Mouse (Mus musculus): ENCODE measurements around the gene Tmem131. TPM values are rescaled to one million over a fixed set of nuclear protein-coding genes. Genes with fewer than 3 reads are reported as not detected.
"Not testable (repeated sequence)": the region's sequence is repeated elsewhere in the genome, so short reads cannot be mapped to it uniquely, and the experiment has no call there.

The Tmem131 gene
- polyA plus RNA-seq, 1 experiment = 169 TPM

DNA sequence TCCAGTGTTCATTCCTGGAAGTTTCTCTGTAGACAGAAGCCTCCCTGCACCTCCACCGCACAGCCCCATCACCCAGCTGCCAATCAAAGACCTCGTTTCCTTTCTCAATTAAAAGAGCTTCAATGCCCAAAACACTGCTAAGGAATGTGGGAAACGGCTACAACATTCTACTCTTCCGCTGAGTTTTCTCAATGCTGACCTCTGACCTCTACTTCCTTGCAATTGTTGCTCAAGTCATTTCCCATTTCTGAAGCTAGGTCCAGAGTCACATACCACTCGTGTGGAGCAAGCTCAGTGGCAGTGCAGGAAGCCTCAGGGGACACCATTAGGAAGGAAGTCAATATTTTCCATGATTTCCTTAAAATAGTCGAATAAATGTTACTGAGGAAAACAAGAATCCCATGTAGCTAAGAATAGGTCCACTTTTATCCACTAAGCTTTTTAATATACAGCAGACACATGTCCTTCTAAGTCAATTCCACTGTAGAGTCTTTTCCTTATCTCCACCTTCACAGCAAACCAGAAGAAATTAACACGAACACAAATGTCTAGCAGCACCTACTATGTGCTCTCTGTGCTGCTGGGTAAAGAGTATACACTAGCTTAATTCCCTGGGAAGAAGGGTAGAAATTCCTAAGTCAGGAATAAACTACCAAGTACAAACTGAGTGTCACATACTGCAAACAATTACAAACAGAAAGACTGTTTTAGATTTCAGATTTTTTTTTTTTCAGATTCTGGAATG lies 28.8 kb downstream of the Tmem131 start:
- WGBS = 46% methylated on average over 7 of the region's 7 CpGs
- peaks cover 17% of the 10 kb centered on the region; the same call in 1 of the 2 replicates for H3K4me1 ChIP-seq (ENCODE audit: control insufficient read depth, insufficient read depth, low read length)
- H3K4me3 ChIP-seq (ENCODE audit: insufficient read depth, low read depth, low read length) = no peak overlapping the region
- no peak for TF ChIP-seq CTCF (IDR thresholded peaks at IDR 0.05; ENCODE audit: insufficient read depth, low read depth, low read length)
- no peak for TF ChIP-seq POLR2A (IDR thresholded peaks at IDR 0.05; ENCODE audit: insufficient read depth, low read depth, low read length)
- no peak overlapping the region for H3K27ac ChIP-seq (ENCODE audit: insufficient read depth, low read depth, low read length)

DNA sequence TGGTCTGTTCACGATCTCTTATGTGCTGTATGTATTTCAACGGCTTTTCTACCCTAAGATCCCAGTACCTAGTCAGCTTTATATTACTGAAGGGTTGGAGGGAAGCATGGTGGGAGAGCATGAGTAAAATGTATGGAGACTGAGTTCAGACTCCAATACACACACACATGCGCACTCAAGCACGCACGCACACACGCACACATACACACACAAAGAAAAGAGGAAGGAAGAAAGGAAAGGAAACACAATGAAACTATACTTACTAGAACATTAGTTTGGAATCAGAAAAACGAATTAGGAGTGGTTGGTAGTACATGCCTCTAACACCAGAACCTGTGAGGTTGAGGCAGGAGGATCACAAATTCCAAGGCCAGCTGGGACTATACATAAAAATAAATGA lies 29.7 kb downstream of the Tmem131 start:
- 93% methylated on average over 7 of the region's 7 CpGs for WGBS
- no peak overlapping the region for H3K4me3 ChIP-seq (ENCODE audit: insufficient read depth, low read depth, low read length)
- TF ChIP-seq POLR2A (IDR thresholded peaks at IDR 0.05; ENCODE audit: insufficient read depth, low read depth, low read length) (no peak), CTCF (IDR thresholded peaks at IDR 0.05; ENCODE audit: insufficient read depth, low read depth, low read length) (no peak)
- H3K27ac ChIP-seq (ENCODE audit: insufficient read depth, low read depth, low read length) = no peak overlapping the region
- peaks cover 16% of the 10 kb centered on the region; the same call in 1 of the 2 replicates for H3K4me1 ChIP-seq (ENCODE audit: control insufficient read depth, insufficient read depth, low read length)

DNA sequence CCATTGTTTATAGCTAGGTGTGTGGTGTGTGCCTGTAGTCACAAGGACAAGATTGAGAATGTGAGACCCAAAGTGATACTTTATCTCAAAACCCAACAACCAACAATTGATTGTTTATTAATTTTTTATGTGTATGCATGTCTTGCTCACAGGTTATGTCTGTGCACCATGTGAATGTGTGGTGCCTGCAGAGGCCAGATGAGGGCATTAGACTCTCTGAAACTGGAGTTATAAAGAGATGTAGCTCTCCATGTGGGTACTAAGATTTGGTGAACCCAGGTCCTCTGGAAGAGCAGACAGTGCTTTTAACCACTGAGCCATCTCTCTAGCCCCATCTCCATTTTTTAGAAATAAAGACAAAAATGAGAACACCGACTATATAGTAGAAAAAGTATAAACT lies 31.2 kb downstream of the Tmem131 start:
- H3K27ac ChIP-seq (ENCODE audit: insufficient read depth, low read depth, low read length) = no peak overlapping the region
- 94% methylated on average over 1 of the region's 1 CpGs for WGBS
- peaks cover 13% of the 10 kb centered on the region; the same call in 1 of the 2 replicates for H3K4me1 ChIP-seq (ENCODE audit: control insufficient read depth, insufficient read depth, low read length)
- H3K4me3 ChIP-seq (ENCODE audit: insufficient read depth, low read depth, low read length) = no peak overlapping the region
- no peak for TF ChIP-seq POLR2A (IDR thresholded peaks at IDR 0.05; ENCODE audit: insufficient read depth, low read depth, low read length)
- no peak for TF ChIP-seq CTCF (IDR thresholded peaks at IDR 0.05; ENCODE audit: insufficient read depth, low read depth, low read length)

- TF ChIP-seq CTCF (IDR thresholded peaks at IDR 0.05; ENCODE audit: insufficient read depth, low read depth, low read length) = no peak
- TF ChIP-seq POLR2A (IDR thresholded peaks at IDR 0.05; ENCODE audit: insufficient read depth, low read depth, low read length) = no peak
- WGBS = 86% methylated on average over 3 of the region's 3 CpGs
- H3K4me1 ChIP-seq (ENCODE audit: control insufficient read depth, insufficient read depth, low read length) = peaks cover 13% of the 10 kb centered on the region; the same call in 1 of the 2 replicates
These were observed 31.9 kb downstream of the Tmem131 start for GRCm38 (mm10) chr1:36911603-36912002.

DNA sequence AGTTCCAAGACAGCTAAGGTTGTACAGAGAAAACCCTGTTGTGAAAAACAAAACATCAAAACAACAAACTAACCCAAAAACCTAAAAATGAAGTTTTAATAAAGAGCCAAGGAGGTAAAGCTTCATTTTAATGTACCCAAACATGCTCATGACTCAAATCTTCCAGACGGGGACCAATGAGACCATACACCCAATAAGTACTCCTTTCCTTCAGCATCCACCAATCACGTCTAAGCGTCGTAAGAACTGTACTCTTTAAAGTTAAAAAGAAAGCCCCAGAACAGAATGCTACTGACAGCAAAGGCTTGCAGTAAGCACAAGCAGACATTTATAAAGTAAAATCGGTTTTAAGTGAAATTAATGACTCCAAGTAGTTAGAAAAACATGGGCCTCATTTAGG lies 33.1 kb downstream of the Tmem131 start:
- Histone ChIP-seq H3K27ac (ENCODE audit: insufficient read depth, low read depth, low read length) (no peak overlapping the region), H3K4me1 (ENCODE audit: control insufficient read depth, insufficient read depth, low read length) (peaks cover 9% of the 10 kb centered on the region), H3K4me3 (ENCODE audit: insufficient read depth, low read depth, low read length) (no peak overlapping the region)
- TF ChIP-seq CTCF (IDR thresholded peaks at IDR 0.05; ENCODE audit: insufficient read depth, low read depth, low read length) (no peak), POLR2A (IDR thresholded peaks at IDR 0.05; ENCODE audit: insufficient read depth, low read depth, low read length) (no peak)
- 78% methylated on average over 5 of the region's 5 CpGs for WGBS

More at GRCm38 (mm10) chr1:36911603-36912002, 31.9 kb downstream of the Tmem131 start:
- Histone ChIP-seq H3K4me3 (ENCODE audit: insufficient read depth, low read depth, low read length) (no peak overlapping the region), H3K27ac (ENCODE audit: insufficient read depth, low read depth, low read length) (no peak overlapping the region)

- not testable (repeated sequence) for H3K27ac ChIP-seq (ENCODE audit: insufficient read depth, low read depth, low read length); H3K4me3 ChIP-seq (ENCODE audit: insufficient read depth, low read depth, low read length)
- WGBS = 74% methylated on average over 7 of the region's 7 CpGs
- H3K4me1 ChIP-seq (ENCODE audit: control insufficient read depth, insufficient read depth, low read length) = peaks cover 10% of the 10 kb centered on the region
These were observed 33.5 kb downstream of the Tmem131 start for GRCm38 (mm10) chr1:36909965-36910364.

GRCm38 (mm10) chr1:36905216-36905615 lies 38.2 kb downstream of the Tmem131 start:
- TF ChIP-seq POLR2A (IDR thresholded peaks at IDR 0.05; ENCODE audit: insufficient read depth, low read depth, low read length) (no peak), CTCF (IDR thresholded peaks at IDR 0.05; ENCODE audit: insufficient read depth, low read depth, low read length) (no peak)
- Histone ChIP-seq H3K4me1 (ENCODE audit: control insufficient read depth, insufficient read depth, low read length) (peaks cover 33% of the 10 kb centered on the region), H3K4me3 (ENCODE audit: insufficient read depth, low read depth, low read length) (no peak overlapping the region), H3K27ac (ENCODE audit: insufficient read depth, low read depth, low read length) (no peak overlapping the region)
- 72% methylated on average over 3 of the region's 3 CpGs for WGBS

DNA sequence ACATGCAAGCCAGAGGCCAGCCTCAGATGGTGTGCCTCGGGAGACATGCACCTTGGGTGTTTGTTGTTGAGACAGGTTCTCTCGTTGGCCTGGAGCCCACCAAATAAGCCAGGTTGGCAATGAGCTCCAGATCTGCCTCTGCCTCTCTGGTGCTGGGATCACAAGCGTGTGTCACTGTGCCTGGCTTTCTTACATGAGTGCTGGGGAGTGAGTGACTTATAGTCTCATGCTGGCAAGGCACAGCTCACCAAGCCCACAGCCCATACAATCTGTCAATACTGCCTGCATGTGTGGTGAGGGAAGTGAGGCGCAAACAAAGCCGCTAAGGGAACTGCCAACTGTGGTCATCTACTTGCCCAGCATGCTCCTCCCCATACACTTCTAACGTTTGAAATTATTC lies 39.0 kb downstream of the Tmem131 start:
- Histone ChIP-seq H3K4me1 (ENCODE audit: control insufficient read depth, insufficient read depth, low read length) (peaks cover 30% of the 10 kb centered on the region), H3K4me3 (ENCODE audit: insufficient read depth, low read depth, low read length) (no peak overlapping the region), H3K27ac (ENCODE audit: insufficient read depth, low read depth, low read length) (no peak overlapping the region)
- WGBS = 69% methylated on average over 6 of the region's 6 CpGs
- no peak for TF ChIP-seq POLR2A (IDR thresholded peaks at IDR 0.05; ENCODE audit: insufficient read depth, low read depth, low read length)
- TF ChIP-seq CTCF (IDR thresholded peaks at IDR 0.05; ENCODE audit: insufficient read depth, low read depth, low read length) = no peak

DNA sequence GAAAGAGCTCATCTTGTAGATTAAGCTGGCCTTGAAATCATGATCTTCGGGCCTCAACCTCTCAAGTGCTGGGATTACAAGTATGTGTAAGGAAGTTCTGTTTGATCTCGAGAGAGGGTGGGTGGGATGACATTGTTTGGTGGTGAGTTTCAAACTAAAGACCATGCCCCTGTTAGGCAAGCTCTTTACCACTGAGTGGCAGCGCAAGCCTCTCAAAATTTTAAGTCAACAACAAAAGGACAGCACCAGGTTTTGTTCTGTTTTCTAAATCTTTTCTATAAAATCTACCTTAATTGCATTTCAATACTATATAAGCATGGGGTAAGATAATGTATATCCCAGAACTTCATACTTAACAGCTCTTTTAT lies 39.4 kb downstream of the Tmem131 start:
- Histone ChIP-seq H3K4me3 (ENCODE audit: insufficient read depth, low read depth, low read length) (no peak overlapping the region), H3K27ac (ENCODE audit: insufficient read depth, low read depth, low read length) (no peak overlapping the region), H3K4me1 (ENCODE audit: control insufficient read depth, insufficient read depth, low read length) (peaks cover 30% of the 10 kb centered on the region)
- 61% methylated on average over 3 of the region's 3 CpGs for whole genome bisulfite sequencing
- TF ChIP-seq CTCF (IDR thresholded peaks at IDR 0.05; ENCODE audit: insufficient read depth, low read depth, low read length) = no peak
- TF ChIP-seq POLR2A (IDR thresholded peaks at IDR 0.05; ENCODE audit: insufficient read depth, low read depth, low read length) = no peak
